Mouse (Mus musculus) embryonic facial prominence, embryonic 14.5 days (tissue): Measurements from ENCODE around the gene Sntg2. TPM values are rescaled to one million over a fixed set of nuclear protein-coding genes. Genes with fewer than 3 reads are reported as not detected.

Experiments
- ATAC-seq: fragments of 200-750 bp; cut with Nextera tagmentation; 2 replicates; pipeline ENCODE4 v1.8.0; 2017; ENCODE audit warnings: low read depth, moderate number of reproducible peaks, moderate TSS enrichment
- DNase-seq: peaks from one replicate; pipeline ENCODE4 v3.0.0-alpha.2; 2015; ENCODE audit warnings: low spot score
- H3K27ac ChIP-seq: fragments of 300-500 bp; sonication (generic); replicated peaks from 2 replicates; pipeline ENCODE4 v1.5.1; 2014; ENCODE audit warnings: low read depth, mild to moderate bottlenecking, low read length, moderate library complexity
- H3K27me3 ChIP-seq: fragments of 300-500 bp; sonication (generic); replicated peaks from 2 replicates; pipeline ENCODE4 v1.6.1; 2014; ENCODE audit warnings: low read length; ENCODE audit not compliant: control insufficient read depth, insufficient read depth
- H3K36me3 ChIP-seq: fragments of 300-500 bp; sonication (generic); 2 replicates; pipeline ENCODE4 v1.6.1; 2014; ENCODE audit warnings: low read length, mixed read lengths; ENCODE audit not compliant: control insufficient read depth, insufficient read depth
- H3K4me1 ChIP-seq: fragments of 300-500 bp; sonication (generic); 2 replicates; pipeline ENCODE4 v1.6.1; 2014; ENCODE audit warnings: antibody characterized with exemption, low read length; ENCODE audit not compliant: control insufficient read depth, insufficient read depth
- H3K4me2 ChIP-seq: fragments of 300-500 bp; sonication (generic); 2 replicates; pipeline ENCODE4 v1.6.1; 2014; ENCODE audit warnings: low read depth, mild to moderate bottlenecking, low read length, moderate library complexity, mixed read lengths
- H3K4me3 ChIP-seq: fragments of 300-500 bp; sonication (generic); 2 replicates; pipeline ENCODE4 v1.5.1; 2014; ENCODE audit warnings: low read depth, mild to moderate bottlenecking, low read length
- H3K9ac ChIP-seq: fragments of 300-500 bp; sonication (generic); 2 replicates; pipeline ENCODE4 v1.6.1; 2014; ENCODE audit warnings: low read depth, mild to moderate bottlenecking, low read length, moderate library complexity, mixed read lengths
- H3K9me3 ChIP-seq: fragments of 300-500 bp; sonication (generic); 2 replicates; pipeline ENCODE4 v1.6.1; 2016; ENCODE audit warnings: low read length; ENCODE audit not compliant: control insufficient read depth
- WGBS: fragments of 180-500 bp; shearing (Covaris S2); extraction: QIAGEN DNeasy Blood & Tissue Kit; methylation state at CpG from one replicate; pipeline ENCODE4 v1.1.7; 2014; 5-methylcytosine and 5-hydroxymethylcytosine counted together
- polyA plus RNA-seq: library from polyadenylated mRNA; unstranded; fragments of >200 nt; fragmentation: Nextera tagmentation; extraction: Ambion mirVana; gene quantifications from 2 replicates; pipeline ENCODE4 v1.2.1, GENCODE M21; 2014

Sntg2 gene
- 2.8 and 3.8 TPM in 2 replicates for polyA plus RNA-seq

DNA sequence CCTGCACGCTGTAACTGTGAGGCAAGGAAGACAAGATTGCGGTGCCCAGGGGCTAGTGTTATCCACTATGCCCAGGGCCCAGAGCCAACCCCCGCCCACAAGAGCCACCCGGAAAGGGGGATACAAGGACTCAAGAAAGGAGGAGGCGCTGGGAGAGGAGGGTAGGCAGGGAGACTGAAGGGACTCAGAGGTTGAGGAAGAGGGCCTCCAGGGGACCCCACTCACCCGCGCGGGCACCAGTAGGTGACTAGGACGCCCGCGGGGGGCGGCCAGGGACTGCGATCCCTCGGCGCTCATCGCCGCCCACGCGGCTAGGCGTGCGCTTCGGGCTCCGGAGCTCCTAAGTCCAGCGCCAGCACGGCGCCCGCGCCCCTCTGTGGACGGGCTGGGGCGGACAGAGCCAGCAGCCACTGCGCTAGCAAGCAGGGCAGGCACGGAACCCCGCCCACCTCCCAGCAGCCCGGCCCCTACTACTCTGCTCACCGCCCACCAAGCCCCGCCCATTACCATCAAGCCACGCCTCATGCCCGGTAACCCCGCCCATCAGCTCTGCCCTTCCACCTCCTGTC is at the start of gene Sntg2:
Gene Sntg2 (minus strand): TSS at position 443 of the 569 bp plus-strand sequence.
- H3K36me3 ChIP-seq: no peaks in the 10 kb centered on the region
- H3K9me3 ChIP-seq: no peaks in the 10 kb centered on the region
- H3K4me3 ChIP-seq: peak within 1 kb of the TSS; percentile 51
- ATAC-seq (peak; percentile 98), DNase-seq (peak; percentile 79)
- peak within 1 kb of the TSS; percentile 65 for H3K9ac ChIP-seq
- no peak within 1 kb of the TSS for H3K27ac ChIP-seq
- peaks cover 10% of the 10 kb centered on the region for H3K4me1 ChIP-seq
- peaks cover 24% of the 10 kb centered on the region for H3K27me3 ChIP-seq
- peak within 1 kb of the TSS; percentile 96 for H3K4me2 ChIP-seq
- WGBS: 0% methylated on average over 21 of the region's 39 CpGs

DNA sequence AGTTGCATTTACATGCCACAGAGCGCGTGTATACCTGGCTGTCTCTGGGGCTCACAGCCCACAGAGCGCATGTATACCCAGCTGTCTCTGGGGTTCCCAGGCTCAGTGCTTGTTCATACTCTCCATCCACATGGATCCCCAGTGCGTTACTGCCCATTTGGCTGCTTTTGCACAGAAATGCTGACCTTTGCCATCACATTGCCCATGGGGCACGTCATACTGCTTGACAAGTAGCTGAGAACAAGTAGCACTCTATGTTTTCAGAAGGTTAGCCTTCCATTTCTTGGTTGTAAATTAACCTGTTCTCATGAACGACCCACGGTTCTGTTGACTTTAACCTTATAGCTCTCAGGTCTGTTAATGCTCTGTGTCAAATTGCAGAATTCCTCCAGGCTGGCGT is 43.4 kb upstream of the Sntg2 start:
- no peak overlapping the region for H3K4me3 ChIP-seq
- no peak overlapping the region for H3K4me2 ChIP-seq
- H3K27me3 ChIP-seq: no peaks in the 10 kb centered on the region
- H3K4me1 ChIP-seq: no peaks in the 10 kb centered on the region
- H3K9me3 ChIP-seq: no peaks in the 10 kb centered on the region
- H3K9ac ChIP-seq: no peak overlapping the region
- WGBS: 75% methylated on average over 8 of the region's 8 CpGs
- no peak for ATAC-seq
- no peak for DNase-seq
- H3K27ac ChIP-seq: no peak overlapping the region
- H3K36me3 ChIP-seq: no peaks in the 10 kb centered on the region

DNA sequence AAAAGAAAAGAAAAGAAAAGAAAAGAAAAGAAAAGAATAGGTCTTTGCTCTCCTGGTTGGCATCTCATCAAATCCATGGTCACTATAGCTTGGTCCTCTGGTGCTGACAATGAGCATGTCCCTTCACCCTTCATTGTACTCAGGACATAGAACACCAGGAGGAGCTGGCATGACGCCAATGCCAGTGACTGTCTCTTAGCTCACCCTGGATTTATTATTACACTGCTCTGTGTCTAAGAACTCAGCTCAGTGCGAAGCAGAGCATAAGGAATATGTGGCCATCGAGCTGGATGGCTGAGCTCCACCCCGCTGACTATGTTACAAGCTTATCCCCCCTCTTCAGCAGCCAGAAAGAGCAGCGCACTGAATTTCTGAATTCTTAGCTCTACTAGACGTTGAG is 42.8 kb upstream of the Sntg2 start:
- WGBS: 75% methylated on average over 6 of the region's 6 CpGs
- no peak overlapping the region for H3K9ac ChIP-seq
- no peaks in the 10 kb centered on the region for H3K36me3 ChIP-seq
- H3K27ac ChIP-seq: no peak overlapping the region
- H3K4me3 ChIP-seq: no peak overlapping the region
- ATAC-seq (no peak), DNase-seq (no peak)
- no peaks in the 10 kb centered on the region for H3K9me3 ChIP-seq
- no peaks in the 10 kb centered on the region for H3K4me1 ChIP-seq
- H3K27me3 ChIP-seq: no peaks in the 10 kb centered on the region
- no peak overlapping the region for H3K4me2 ChIP-seq

DNA sequence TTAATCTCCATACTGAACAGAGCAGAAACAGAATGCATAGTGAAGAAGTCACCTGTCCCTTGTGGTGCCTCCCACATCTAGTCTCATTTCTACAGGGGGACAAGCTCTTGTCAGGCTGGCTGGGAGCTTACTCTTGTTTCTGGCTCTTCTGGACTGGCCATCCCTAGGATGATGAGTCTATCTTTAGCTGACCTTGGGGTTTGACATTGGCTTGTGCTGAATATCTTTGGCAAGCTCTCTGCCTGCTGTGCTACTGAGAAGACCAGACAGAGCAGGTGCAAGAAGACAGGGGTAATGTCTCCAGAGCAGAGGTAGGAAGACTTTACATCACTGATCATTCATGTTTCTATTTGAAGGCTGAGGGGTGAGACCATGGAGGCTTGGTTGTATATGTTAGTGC is 29.5 kb upstream of the Sntg2 start:
- Histone ChIP-seq H3K27ac (no peak overlapping the region), H3K9ac (no peak overlapping the region), H3K9me3 (no peaks in the 10 kb centered on the region), H3K36me3 (no peaks in the 10 kb centered on the region), H3K4me3 (no peak overlapping the region), H3K4me2 (no peak overlapping the region), H3K27me3 (no peaks in the 10 kb centered on the region), H3K4me1 (no peaks in the 10 kb centered on the region)
- DNase-seq: no peak
- ATAC-seq: no peak

GRCm38 (mm10) chr12:30400531-30400930 is 27.4 kb upstream of the Sntg2 start:
- Histone ChIP-seq H3K9ac (no peak overlapping the region), H3K4me2 (no peak overlapping the region), H3K4me3 (no peak overlapping the region), H3K27ac (no peak overlapping the region), H3K4me1 (no peaks in the 10 kb centered on the region), H3K36me3 (no peaks in the 10 kb centered on the region), H3K9me3 (no peaks in the 10 kb centered on the region), H3K27me3 (no peaks in the 10 kb centered on the region)
- WGBS: 83% methylated on average over 2 of the region's 2 CpGs
- no peak for ATAC-seq
- no peak for DNase-seq

- Histone ChIP-seq H3K9ac (no peak overlapping the region), H3K4me1 (no peaks in the 10 kb centered on the region), H3K9me3 (no peaks in the 10 kb centered on the region), H3K36me3 (no peaks in the 10 kb centered on the region), H3K4me3 (no peak overlapping the region), H3K27ac (no peak overlapping the region), H3K4me2 (no peak overlapping the region), H3K27me3 (no peaks in the 10 kb centered on the region)
- no peak for DNase-seq
- WGBS: 84% methylated on average over 2 of the region's 2 CpGs
- ATAC-seq: no peak
Measured at GRCm38 (mm10) chr12:30400114-30400513, 26.9 kb upstream of the Sntg2 start.

- ATAC-seq: no peak
- no peaks in the 10 kb centered on the region for H3K36me3 ChIP-seq
- no peaks in the 10 kb centered on the region for H3K9me3 ChIP-seq
- no peak for DNase-seq
- WGBS: 45% methylated on average over 5 of the region's 5 CpGs
- H3K4me2 ChIP-seq: peak overlapping the region; percentile 96
- H3K4me3 ChIP-seq: peak overlapping the region; percentile 51
- no peak overlapping the region for H3K27ac ChIP-seq
- no peak overlapping the region for H3K9ac ChIP-seq
- peaks cover 10% of the 10 kb centered on the region for H3K4me1 ChIP-seq
- peaks cover 24% of the 10 kb centered on the region for H3K27me3 ChIP-seq
Measured at GRCm38 (mm10) chr12:30372293-30372692, 882 bp downstream of the Sntg2 start.

GRCm38 (mm10) chr12:30369786-30370185 is 3.4 kb downstream of the Sntg2 start:
- 4% methylated on average over 6 of the region's 6 CpGs for WGBS
- no peak overlapping the region for H3K27ac ChIP-seq
- no peak overlapping the region for H3K4me2 ChIP-seq
- no peak overlapping the region for H3K9ac ChIP-seq
- H3K4me3 ChIP-seq: no peak overlapping the region
- ATAC-seq: peak; percentile 45; the same call in 1 of the 2 replicates
- peak; percentile 84 for DNase-seq
- no peaks in the 10 kb centered on the region for H3K9me3 ChIP-seq
- H3K27me3 ChIP-seq: peaks cover 24% of the 10 kb centered on the region
- peaks cover 10% of the 10 kb centered on the region for H3K4me1 ChIP-seq
- no peaks in the 10 kb centered on the region for H3K36me3 ChIP-seq

DNA sequence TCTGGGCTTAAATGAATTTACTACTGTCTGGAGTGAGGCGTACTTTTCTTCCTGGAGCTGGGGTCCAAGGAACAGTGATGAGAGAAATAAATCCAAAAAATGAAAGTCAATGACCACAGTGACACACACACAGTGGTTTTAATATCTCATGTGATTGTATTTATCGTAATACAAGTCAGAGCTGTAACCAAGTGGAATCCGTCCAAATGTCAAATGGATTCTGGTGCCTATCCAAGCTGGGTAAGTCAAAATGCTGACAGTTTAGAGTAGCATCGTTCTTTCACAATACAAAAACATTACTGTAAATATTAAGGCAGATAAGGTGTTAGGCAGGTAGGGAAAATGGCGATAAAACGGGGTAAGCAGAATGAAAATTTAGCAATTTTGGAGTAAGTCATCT is 4.0 kb downstream of the Sntg2 start:
- Histone ChIP-seq H3K27ac (no peak overlapping the region), H3K9me3 (no peaks in the 10 kb centered on the region), H3K4me1 (peaks cover 10% of the 10 kb centered on the region), H3K9ac (no peak overlapping the region), H3K4me2 (no peak overlapping the region), H3K36me3 (no peaks in the 10 kb centered on the region), H3K4me3 (no peak overlapping the region), H3K27me3 (peaks cover 24% of the 10 kb centered on the region)
- DNase-seq (no peak), ATAC-seq (no peak)
- WGBS: 82% methylated on average over 6 of the region's 6 CpGs
